Mouse (Mus musculus): ENCODE measurements at regions not wholly inside any gene's neighbourhood (a gene's known extent, or its start where the extent isn't known, plus 50 kb on each side); places are given as distances from the start of the nearest gene placed in this dataset.

- H3K4me3 ChIP-seq, result no peak overlapping the region
- no peak overlapping the region for H3K27ac ChIP-seq
- intact Hi-C loops (cut with DNase I), result no loop called here
- no peak for TF ChIP-seq CTCF (IDR thresholded peaks at IDR 0.05)
- DNase-seq, result no peak
These were observed 202.4 kb downstream of the 4930544G11Rik start for GRCm38 (mm10) chr6:66154831-66155230.

GRCm38 (mm10) chr6:66160805-66161204 lies 208.4 kb downstream of the 4930544G11Rik start:
- H3K4me3 ChIP-seq, result no peak overlapping the region
- TF ChIP-seq CTCF (IDR thresholded peaks at IDR 0.05), result no peak
- intact Hi-C loops (cut with DNase I), result no loop called here
- DNase-seq, result no peak
- H3K27ac ChIP-seq, result no peak overlapping the region

GRCm38 (mm10) chr6:66168913-66169312 lies 216.5 kb downstream of the 4930544G11Rik start:
- no peak for TF ChIP-seq CTCF (IDR thresholded peaks at IDR 0.05)
- DNase-seq, result no peak
- Histone ChIP-seq H3K4me3 (no peak overlapping the region), H3K27ac (no peak overlapping the region)
- intact Hi-C loops (cut with DNase I), result no loop called here

- DNase-seq, result no peak
- no peak overlapping the region for H3K27ac ChIP-seq
- no peak overlapping the region for H3K4me3 ChIP-seq
- intact Hi-C loops (cut with DNase I), result no loop called here
- TF ChIP-seq CTCF (IDR thresholded peaks at IDR 0.05), result no peak
These were observed 245.6 kb downstream of the 4930544G11Rik start for GRCm38 (mm10) chr6:66197990-66198389.

GRCm38 (mm10) chr6:66200136-66200790 lies 247.9 kb downstream of the 4930544G11Rik start:
- Histone ChIP-seq H3K27ac (no peak overlapping the region), H3K4me3 (no peak overlapping the region)
- no peak for TF ChIP-seq CTCF (IDR thresholded peaks at IDR 0.05)
- intact Hi-C loops (cut with DNase I), result no loop called here
- DNase-seq, result no peak

- intact Hi-C loops (cut with DNase I), result no loop called here
- TF ChIP-seq CTCF (IDR thresholded peaks at IDR 0.05), result no peak
- no peak overlapping the region for H3K27ac ChIP-seq
These were observed 254.0 kb downstream of the 4930544G11Rik start for GRCm38 (mm10) chr6:66206197-66206925.

GRCm38 (mm10) chr6:66217543-66217942 lies 265.1 kb downstream of the 4930544G11Rik start:
- no peak for DNase-seq
- intact Hi-C loops (cut with DNase I), result no loop called here
- H3K4me3 ChIP-seq, result no peak overlapping the region
- TF ChIP-seq CTCF (IDR thresholded peaks at IDR 0.05), result no peak
- H3K27ac ChIP-seq, result no peak overlapping the region

More at GRCm38 (mm10) chr6:66206197-66206925, 254.0 kb downstream of the 4930544G11Rik start:
- no peak for DNase-seq
- H3K4me3 ChIP-seq, result no peak overlapping the region

GRCm38 (mm10) chr6:66224164-66224903 lies 271.9 kb downstream of the 4930544G11Rik start:
- H3K4me3 ChIP-seq, result no peak overlapping the region
- no peak overlapping the region for H3K27ac ChIP-seq
- intact Hi-C loops (cut with DNase I), result no loop called here
- no peak for DNase-seq
- no peak for TF ChIP-seq CTCF (IDR thresholded peaks at IDR 0.05)

- H3K4me3 ChIP-seq, result no peak overlapping the region
- intact Hi-C loops (cut with DNase I), result no loop called here
- H3K27ac ChIP-seq, result no peak overlapping the region
- no peak for TF ChIP-seq CTCF (IDR thresholded peaks at IDR 0.05)
- DNase-seq, result no peak
These were observed 284.0 kb downstream of the 4930544G11Rik start for GRCm38 (mm10) chr6:66236368-66236767.

- intact Hi-C loops (cut with DNase I), result no loop called here
- no peak overlapping the region for H3K27ac ChIP-seq
- no peak for TF ChIP-seq CTCF (IDR thresholded peaks at IDR 0.05)
- DNase-seq, result no peak
- no peak overlapping the region for H3K4me3 ChIP-seq
These were observed 279.8 kb upstream of the Mad2l1 start for GRCm38 (mm10) chr6:66255378-66255777.

- H3K27ac ChIP-seq, result no peak overlapping the region
- TF ChIP-seq CTCF (IDR thresholded peaks at IDR 0.05), result no peak
- intact Hi-C loops (cut with DNase I), result no loop called here
- no peak for DNase-seq
- no peak overlapping the region for H3K4me3 ChIP-seq
These were observed 271.8 kb upstream of the Mad2l1 start for GRCm38 (mm10) chr6:66263429-66263828.

GRCm38 (mm10) chr6:66263918-66264317 lies 271.3 kb upstream of the Mad2l1 start:
- intact Hi-C loops (cut with DNase I), result no loop called here
- Histone ChIP-seq H3K27ac (no peak overlapping the region), H3K4me3 (no peak overlapping the region)
- no peak for TF ChIP-seq CTCF (IDR thresholded peaks at IDR 0.05)
- no peak for DNase-seq

- no peak for TF ChIP-seq CTCF (IDR thresholded peaks at IDR 0.05)
- intact Hi-C loops (cut with DNase I), result no loop called here
- H3K4me3 ChIP-seq, result no peak overlapping the region
- DNase-seq, result no peak
- H3K27ac ChIP-seq, result no peak overlapping the region
These were observed 266.8 kb upstream of the Mad2l1 start for GRCm38 (mm10) chr6:66268427-66268826.

Data from gastrocnemius, adult 2 months (tissue).